ENCODE assay signal across 12 mouse cellular contexts in the genomic region with DNA sequence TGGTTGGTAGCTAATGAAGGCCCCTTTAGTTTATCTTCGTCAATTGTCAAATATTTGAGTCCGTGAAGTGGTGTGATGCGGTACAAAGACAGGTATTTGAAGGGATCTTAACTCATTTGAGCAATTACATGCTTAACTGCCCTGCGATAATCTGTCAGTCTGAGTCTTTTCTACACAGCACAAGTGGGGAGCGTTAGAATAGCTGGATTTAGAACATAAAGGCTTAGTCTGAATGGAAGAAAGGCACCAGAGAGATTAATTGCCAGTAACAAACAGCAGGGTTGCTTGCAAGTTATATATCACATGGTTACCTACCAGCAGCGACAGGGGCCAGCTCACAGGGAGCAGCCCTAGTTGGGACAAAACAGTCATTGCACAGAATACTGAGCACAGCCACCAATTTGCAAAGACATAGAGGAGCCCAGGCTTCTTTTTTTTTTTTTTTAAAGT.
DNase-seq lines count a peak whose midpoint lies in the region; ATAC-seq and TF ChIP-seq lines count a peak whose summit lies in the region.
"Had no signal": no experiment of that assay in that cellular context is flagged by ENCODE, and none has a peak within 500 bp of the region (broad histone marks: within the 10 kb centered on the region; RNA-seq: fewer than 3 reads in every experiment).

No protein-coding gene starts in this region.

- H3K36me3 ChIP-seq in kidney, postnatal 0 days (ENCODE audit: insufficient read depth, low read length), result no peaks in the 10 kb centered on the region
- H3K36me3 ChIP-seq in forebrain, embryonic 16.5 days (ENCODE audit: control insufficient read depth, insufficient read depth), result no peaks in the 10 kb centered on the region
- H3K36me3 ChIP-seq in midbrain, embryonic 11.5 days (ENCODE audit: control insufficient read depth, insufficient read depth, low read length), result no peaks in the 10 kb centered on the region
- H3K36me3 ChIP-seq: G1E; lung, embryonic 15.5 days had no signal

- no peak overlapping the region for H3K9ac ChIP-seq in kidney, postnatal 0 days (ENCODE audit: low read depth, low read length)
- no peak overlapping the region for H3K9ac ChIP-seq in forebrain, embryonic 16.5 days (replicated peaks; ENCODE audit: low read depth, low read length)
- H3K9ac ChIP-seq in midbrain, embryonic 11.5 days (ENCODE audit: low read length), result no peak overlapping the region
- H3K9ac ChIP-seq: lung, embryonic 15.5 days had no signal

- no peaks in the 10 kb centered on the region for H3K9me3 ChIP-seq in kidney, postnatal 0 days (replicated peaks; ENCODE audit: low read length)
- no peaks in the 10 kb centered on the region for H3K9me3 ChIP-seq in forebrain, embryonic 16.5 days (ENCODE audit: control insufficient read depth, low read length)
- no peaks in the 10 kb centered on the region for H3K9me3 ChIP-seq in midbrain, embryonic 11.5 days (ENCODE audit: control insufficient read depth, low read length)
- H3K9me3 ChIP-seq: lung, embryonic 15.5 days had no signal

- WGBS in kidney, postnatal 0 days, result 22% methylated on average over 6 of the region's 6 CpGs
- WGBS in forebrain, embryonic 16.5 days, result 5% methylated on average over 6 of the region's 6 CpGs
- WGBS in midbrain, embryonic 11.5 days, result 9% methylated on average over 6 of the region's 6 CpGs

- H3K27ac ChIP-seq in kidney, postnatal 0 days, result no peak overlapping the region
- H3K27ac ChIP-seq in forebrain, embryonic 16.5 days (ENCODE audit: low read length), result no peak overlapping the region
- no peak overlapping the region for H3K27ac ChIP-seq in midbrain, embryonic 11.5 days (ENCODE audit: low read depth, low read length)
- H3K27ac ChIP-seq: lung, embryonic 15.5 days had no signal

- H3K4me1 ChIP-seq in kidney, postnatal 0 days (replicated peaks; ENCODE audit: insufficient read depth, low read length), result no peaks in the 10 kb centered on the region
- peaks cover 11% of the 10 kb centered on the region for H3K4me1 ChIP-seq in forebrain, embryonic 16.5 days (replicated peaks; ENCODE audit: control insufficient read depth, insufficient read depth, low read length)
- H3K4me1 ChIP-seq in midbrain, embryonic 11.5 days (ENCODE audit: control insufficient read depth, insufficient read depth, low read length), result peaks cover 9% of the 10 kb centered on the region; the same call in 1 of the 2 replicates
- H3K4me1 ChIP-seq: lung, embryonic 15.5 days had no signal

- no peak for TF ChIP-seq CTCF in kidney, postnatal 0 days (IDR thresholded peaks at IDR 0.05; ENCODE audit: low read depth)

- peak; percentile 22 for DNase-seq in kidney, postnatal 0 days (ENCODE audit: low spot score)
- no peak for DNase-seq in kidney, adult 9 months
- DNase-seq in midbrain, embryonic 11.5 days (ENCODE audit: low spot score, missing footprints), result peak; percentile 91
- peak; percentile 3 for DNase-seq in retina, postnatal 7 days (ENCODE audit: low read depth, low spot score)
- no peak for DNase-seq in cerebellum, postnatal 4 days (ENCODE audit: low spot score in 2 of 2)
- DNase-seq in urinary bladder, postnatal 4 days (ENCODE audit: low spot score in 2 of 2), result no peak
- no peak for DNase-seq in B cell, adult 2 months
- DNase-seq: heart, adult 18-20 months; right cerebral cortex, postnatal 25 days had no signal

- no peak overlapping the region for H3K4me2 ChIP-seq in kidney, postnatal 0 days (ENCODE audit: low read length)
- H3K4me2 ChIP-seq in forebrain, embryonic 16.5 days (ENCODE audit: low read length), result 0 out of 2 replicates have a peak overlapping the region, but pooled peaks have one; percentile 4
- peak overlapping the region; percentile 8 for H3K4me2 ChIP-seq in midbrain, embryonic 11.5 days
- H3K4me2 ChIP-seq: lung, embryonic 15.5 days had no signal

- no peak for ATAC-seq in kidney, postnatal 0 days (replicated peaks; ENCODE audit: low FRiP score, low read depth)
- ATAC-seq in forebrain, embryonic 16.5 days, result peak; percentile 85
- peak; percentile 78 for ATAC-seq in midbrain, embryonic 11.5 days (ENCODE audit: low FRiP score)

- no peak overlapping the region for H3K4me3 ChIP-seq in kidney, postnatal 0 days (replicated peaks; ENCODE audit: low read depth, low read length)
- H3K4me3 ChIP-seq in forebrain, embryonic 16.5 days (replicated peaks; ENCODE audit: low read length), result no peak overlapping the region
- no peak overlapping the region for H3K4me3 ChIP-seq in midbrain, embryonic 11.5 days (ENCODE audit: low read depth, low read length)
- H3K4me3 ChIP-seq: lung, embryonic 15.5 days had no signal

- H3K27me3 ChIP-seq in kidney, postnatal 0 days (ENCODE audit: insufficient read depth, low read length), result no peaks in the 10 kb centered on the region
- peaks cover 30% of the 10 kb centered on the region for H3K27me3 ChIP-seq in forebrain, embryonic 16.5 days (replicated peaks; ENCODE audit: control insufficient read depth, insufficient read depth, low read length)
- peaks cover 5% of the 10 kb centered on the region for H3K27me3 ChIP-seq in midbrain, embryonic 11.5 days (ENCODE audit: control insufficient read depth, insufficient read depth, low read length)
- H3K27me3 ChIP-seq: lung, embryonic 15.5 days had no signal

Comparison
In these comparisons a context has a peak if more than half of its experiments do, and no peak if none do; other contexts are left out.
1. DNase-seq: peak in kidney, postnatal 0 days (single experiment), midbrain, embryonic 11.5 days (single experiment) and retina, postnatal 7 days (single experiment); none in kidney, adult 9 months (single experiment), cerebellum, postnatal 4 days (0 of 2), urinary bladder, postnatal 4 days (0 of 2) and B cell, adult 2 months (0 of 2).